Mouse (Mus musculus) embryo, embryonic 10.5 days (tissue): ENCODE results near the gene Fbp2.

Source experiments
- DNase-seq: peaks from one replicate; pipeline ENCODE4 v3.0.0-alpha.2; 2015; ENCODE audit warnings: low spot score

Fbp2 gene

GRCm38 (mm10) chr13:62857941-62858915 is at the start of gene Fbp2:
TSS of gene Fbp2 (minus strand) at chr13:62858422.
- no peak for DNase-seq

GRCm38 (mm10) chr13:62907527-62908162 is 49.4 kb upstream of the Fbp2 start:
- DNase-seq: no peak

- no peak for DNase-seq
These were observed 42.9 kb upstream of the Fbp2 start for GRCm38 (mm10) chr13:62901139-62901538.

DNA sequence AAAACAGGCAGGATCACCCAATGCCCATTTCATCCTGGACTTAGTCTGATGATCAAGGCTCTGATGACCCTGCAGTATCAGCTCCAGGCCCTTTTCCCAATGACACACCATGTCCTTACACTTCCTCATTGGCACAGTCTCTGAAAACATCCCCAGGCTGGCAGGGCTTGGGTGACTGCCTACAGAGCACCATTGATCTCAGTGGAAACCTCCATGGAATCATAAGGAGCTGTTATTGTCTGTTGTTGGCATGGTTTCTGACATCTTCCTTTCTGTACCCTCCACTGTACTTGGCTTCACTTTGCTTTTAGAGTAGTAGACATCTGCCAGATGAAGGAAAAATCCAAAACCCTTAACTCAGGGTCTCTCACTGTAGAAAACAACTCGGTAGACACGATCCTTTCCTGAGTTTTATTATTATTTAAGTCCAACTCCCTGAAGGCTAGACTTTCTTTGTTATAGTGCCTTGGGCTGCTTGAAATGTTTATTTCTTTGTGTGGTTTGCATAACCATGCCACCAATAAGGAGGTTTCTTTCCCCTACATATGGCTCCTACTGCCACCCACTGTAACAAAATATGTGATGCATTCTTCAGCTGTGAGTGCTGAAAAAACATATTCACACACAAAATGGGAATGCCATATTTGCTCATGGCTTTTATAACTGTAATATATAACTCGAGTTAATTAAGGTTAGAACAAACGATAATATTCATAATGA is 39.9 kb upstream of the Fbp2 start:
- DNase-seq: no peak

- DNase-seq: no peak
These were observed 35.0 kb upstream of the Fbp2 start for GRCm38 (mm10) chr13:62893044-62893842.

GRCm38 (mm10) chr13:62889311-62889710 is 31.1 kb upstream of the Fbp2 start:
- DNase-seq: no peak

DNA sequence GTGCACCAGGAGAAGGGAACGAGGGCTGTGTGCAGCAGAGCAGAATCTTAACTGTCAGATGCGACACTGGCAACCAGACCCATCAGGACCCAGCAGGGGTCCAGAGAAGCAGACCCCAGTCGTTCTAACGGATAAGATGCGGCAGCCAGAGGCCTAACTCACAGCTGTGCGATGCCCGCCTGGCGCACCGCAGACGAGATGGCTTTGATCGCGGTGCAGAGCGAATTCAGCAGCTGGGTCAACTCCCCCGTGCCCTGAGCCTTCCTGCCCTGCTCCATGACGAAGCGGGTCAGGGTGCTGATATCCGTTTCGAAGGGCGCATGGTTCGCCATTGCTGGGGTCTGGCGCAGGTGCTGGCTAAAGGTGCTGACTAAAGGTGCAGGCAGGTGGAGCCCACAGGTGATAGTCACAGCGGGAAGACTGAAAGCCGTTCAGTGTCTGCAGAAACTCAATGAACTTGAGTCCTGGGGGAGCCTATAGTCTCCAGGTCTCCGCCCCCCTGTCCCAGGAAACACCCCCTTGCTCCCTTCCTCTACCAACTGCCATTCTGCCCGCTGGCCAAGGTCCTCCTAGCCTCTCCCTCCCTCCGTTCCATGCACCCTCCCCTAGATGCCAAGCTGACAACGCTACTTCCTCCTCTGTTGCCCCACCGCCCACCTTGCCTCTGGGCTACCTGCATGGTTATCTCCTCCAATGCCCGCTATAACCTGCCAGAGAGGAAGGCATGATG is 29.7 kb upstream of the Fbp2 start, which contains the start of gene Fbp1:
Gene Fbp1 (minus strand): TSS at position 571 of the 730 bp plus-strand sequence.
- DNase-seq: peak; percentile 22

DNA sequence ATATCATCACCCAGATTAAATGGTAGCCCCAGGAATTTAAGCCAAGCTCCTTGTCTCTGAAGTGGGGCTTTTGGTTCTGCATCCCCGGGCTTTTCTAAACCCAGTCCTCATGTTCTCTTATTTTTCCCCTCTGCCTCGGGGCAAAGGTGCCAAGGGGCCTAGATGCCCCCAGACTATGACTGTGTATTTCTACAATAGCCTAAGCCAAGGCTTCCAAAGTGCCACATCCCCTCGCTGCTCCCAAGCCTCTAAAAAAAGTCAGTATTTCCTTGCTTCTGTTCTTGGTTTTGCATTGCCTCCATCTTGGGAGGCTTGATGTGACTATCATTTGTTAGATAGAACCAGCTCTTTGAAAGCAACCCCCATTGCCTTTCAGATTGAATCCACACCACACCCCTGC is 26.3 kb upstream of the Fbp2 start:
- no peak for DNase-seq

- DNase-seq: no peak
These were observed 25.7 kb upstream of the Fbp2 start for GRCm38 (mm10) chr13:62883925-62884324.

DNA sequence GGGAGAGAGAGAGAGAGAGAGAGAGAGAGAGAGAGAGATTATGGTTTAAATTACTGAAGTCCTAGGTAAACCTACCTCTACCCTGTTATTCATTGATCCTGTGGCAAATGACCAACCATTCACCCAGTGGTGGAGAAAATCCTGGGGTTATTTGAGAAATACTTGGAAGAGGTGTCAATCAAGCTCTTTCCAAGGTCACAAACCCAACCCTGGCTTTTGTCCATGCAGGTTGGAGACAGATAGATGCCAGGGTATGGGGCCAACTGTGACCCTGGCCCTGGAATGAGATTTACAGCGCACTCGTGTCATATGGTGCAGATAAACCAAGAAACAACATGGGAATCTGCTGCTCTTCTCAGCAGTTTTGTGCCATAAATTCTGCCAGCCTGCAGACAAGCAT is 25.2 kb upstream of the Fbp2 start:
- DNase-seq: no peak

DNA sequence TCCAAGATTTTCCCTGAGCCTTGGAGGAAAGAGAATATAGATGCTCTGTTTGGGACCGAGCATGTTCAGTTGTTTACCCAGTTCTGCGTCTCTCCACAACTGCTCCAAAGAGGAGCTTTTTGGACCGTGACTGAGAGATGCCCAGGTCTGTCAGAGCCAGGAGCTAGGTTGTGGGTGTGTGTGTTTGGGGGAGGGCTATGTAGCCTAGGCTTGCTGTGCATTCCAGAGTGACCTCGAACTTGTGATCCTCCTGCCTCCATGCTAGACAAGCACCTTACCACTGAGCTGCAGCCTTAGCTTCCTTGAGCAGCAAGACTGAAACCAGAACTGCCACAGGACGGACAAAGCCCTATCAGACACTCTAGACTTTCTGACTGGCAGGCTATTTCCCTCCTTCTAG is 24.6 kb upstream of the Fbp2 start:
- no peak for DNase-seq

- no peak for DNase-seq
These were observed 23.1 kb upstream of the Fbp2 start for GRCm38 (mm10) chr13:62881336-62881735.

GRCm38 (mm10) chr13:62879831-62880615 is 21.8 kb upstream of the Fbp2 start:
- DNase-seq: no peak

- no peak for DNase-seq
These were observed 21.2 kb upstream of the Fbp2 start for GRCm38 (mm10) chr13:62879411-62879810.

GRCm38 (mm10) chr13:62877247-62877646 is 19.0 kb upstream of the Fbp2 start:
- no peak for DNase-seq

- no peak for DNase-seq
These were observed 17.9 kb upstream of the Fbp2 start for GRCm38 (mm10) chr13:62876111-62876510.

GRCm38 (mm10) chr13:62872252-62872651 is 14.0 kb upstream of the Fbp2 start:
- DNase-seq: no peak

GRCm38 (mm10) chr13:62870605-62871004 is 12.4 kb upstream of the Fbp2 start:
- DNase-seq: no peak

- no peak for DNase-seq
These were observed 8.6 kb upstream of the Fbp2 start for GRCm38 (mm10) chr13:62866817-62867216.

DNA sequence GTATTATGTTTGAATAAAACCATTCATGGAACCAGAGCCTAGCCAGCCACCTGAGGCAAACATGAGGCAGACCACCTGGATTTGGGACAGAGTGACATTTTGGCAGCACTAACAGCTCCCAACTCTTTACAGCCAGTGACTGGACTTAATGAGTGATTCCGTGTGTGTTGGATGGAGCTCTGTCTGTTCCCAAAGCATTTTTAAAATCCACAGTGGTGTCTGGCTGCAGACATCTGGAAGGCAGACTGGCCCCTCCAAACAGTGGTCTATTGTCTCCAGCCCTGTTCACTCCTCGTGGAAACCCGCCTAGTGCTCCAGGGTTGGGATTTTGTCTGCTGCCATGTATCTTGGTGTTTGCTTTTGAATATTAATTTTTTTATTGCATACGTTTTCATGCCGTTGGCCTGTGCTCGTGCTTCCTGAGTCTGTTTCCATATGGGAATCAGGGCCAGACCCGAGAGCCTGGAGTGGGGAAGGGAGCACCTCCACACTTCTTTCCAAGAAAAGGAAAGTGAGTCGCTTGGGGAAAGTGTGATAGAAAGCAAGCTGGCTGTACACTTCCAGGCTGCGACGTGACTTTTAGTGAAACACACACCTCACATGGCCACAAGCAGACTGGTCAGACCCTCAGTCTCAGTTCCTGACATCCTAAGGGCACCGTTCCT is 7.6 kb upstream of the Fbp2 start:
- DNase-seq: peak; percentile 41
